Mouse (Mus musculus): ENCODE measurements around the gene Mrps17. TPM values are rescaled to one million over a fixed set of nuclear protein-coding genes. Genes with fewer than 3 reads are reported as not detected.

Mrps17 gene
- polyA plus RNA-seq, 1 experiment from 2014 or later = 131 TPM

DNA sequence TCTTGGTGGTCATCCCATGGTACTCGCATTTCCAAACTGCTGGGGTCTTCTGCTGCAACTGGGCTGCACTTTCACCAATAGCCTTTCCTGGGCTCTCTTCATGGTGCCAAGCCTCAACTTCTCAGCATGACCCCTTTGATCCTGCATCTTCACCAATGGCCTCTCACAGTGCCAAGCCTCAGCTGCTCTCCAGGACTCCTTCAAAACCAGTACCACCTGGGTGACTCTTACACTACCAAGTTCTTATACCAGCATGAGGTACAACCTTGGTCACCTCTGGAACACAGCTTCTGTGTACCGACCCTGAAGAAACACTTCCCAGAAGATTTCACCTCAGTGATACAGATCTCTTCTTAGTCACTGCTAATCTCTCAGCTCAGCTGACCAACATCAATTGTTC, 6.9 kb upstream of the Mrps17 start, which contains the start of gene Sept14:
TSS of gene Sept14 (minus strand) at position 101 of the 400 bp plus-strand sequence.
- H3K4me1 ChIP-seq (replicated peaks) = peaks cover 2% of the 10 kb centered on the region
- no peaks in the 10 kb centered on the region for H3K36me3 ChIP-seq
- 49% methylated on average over 2 of the region's 2 CpGs for WGBS (ENCODE audit: insufficient replicate concordance)
- H3K9ac ChIP-seq = no peak within 1 kb of the TSS
- no peak for DNase-seq
- H3K4me3 ChIP-seq (replicated peaks) = no peak within 1 kb of the TSS
- ATAC-seq (ENCODE audit: low read depth) = no peak
- no peak within 1 kb of the TSS for H3K27ac ChIP-seq
- H3K9me3 ChIP-seq (replicated peaks) = no peaks in the 10 kb centered on the region
- no peak within 1 kb of the TSS for H3K4me2 ChIP-seq
- no peaks in the 10 kb centered on the region for H3K27me3 ChIP-seq

- Histone ChIP-seq H3K9me3 (replicated peaks) (no peaks in the 10 kb centered on the region), H3K27ac (no peak overlapping the region), H3K27me3 (no peaks in the 10 kb centered on the region), H3K4me3 (replicated peaks) (peak overlapping the region; percentile 86; the same call in 1 of the 2 replicates), H3K4me1 (replicated peaks) (peaks cover 22% of the 10 kb centered on the region), H3K4me2 (peak overlapping the region; percentile 88; the same call in 1 of the 2 replicates), H3K9ac (no peak overlapping the region), H3K36me3 (peaks cover 37% of the 10 kb centered on the region)
- 68% methylated on average over 9 of the region's 9 CpGs for WGBS (ENCODE audit: insufficient replicate concordance)
- ATAC-seq (ENCODE audit: low read depth) = no peak
- no peak for DNase-seq
Measured at GRCm38 (mm10) chr5:129717016-129717415, 1.7 kb downstream of the Mrps17 start.

- no peak for DNase-seq
- no peak for ATAC-seq (ENCODE audit: low read depth)
- Histone ChIP-seq H3K36me3 (peaks cover 37% of the 10 kb centered on the region), H3K9me3 (replicated peaks) (no peaks in the 10 kb centered on the region), H3K9ac (no peak overlapping the region), H3K27me3 (no peaks in the 10 kb centered on the region), H3K4me2 (no peak overlapping the region), H3K4me1 (replicated peaks) (peaks cover 31% of the 10 kb centered on the region), H3K4me3 (replicated peaks) (no peak overlapping the region), H3K27ac (no peak overlapping the region)
- 80% methylated on average over 3 of the region's 3 CpGs for WGBS (ENCODE audit: insufficient replicate concordance)
Measured at GRCm38 (mm10) chr5:129720176-129720575, 4.9 kb downstream of the Mrps17 start.

- no peaks in the 10 kb centered on the region for H3K9me3 ChIP-seq (replicated peaks)
- peaks cover 10% of the 10 kb centered on the region for H3K36me3 ChIP-seq
- H3K27me3 ChIP-seq = no peaks in the 10 kb centered on the region
- peaks cover 52% of the 10 kb centered on the region for H3K4me1 ChIP-seq (replicated peaks)
- peak; percentile 55 for ATAC-seq (ENCODE audit: low read depth)
- peak overlapping the region; percentile 75 for H3K4me2 ChIP-seq
- 22% methylated on average over 4 of the region's 4 CpGs for WGBS (ENCODE audit: insufficient replicate concordance)
- peak overlapping the region; percentile 96 for H3K27ac ChIP-seq
- peak overlapping the region; percentile 92 for H3K4me3 ChIP-seq (replicated peaks)
- DNase-seq = no peak
- H3K9ac ChIP-seq = peak overlapping the region; percentile 96
Measured at GRCm38 (mm10) chr5:129724268-129724667, 9.0 kb downstream of the Mrps17 start.

- Histone ChIP-seq H3K4me3 (replicated peaks) (peak within 1 kb of the TSS; percentile 92), H3K9ac (peak within 1 kb of the TSS; percentile 96), H3K4me1 (replicated peaks) (peaks cover 60% of the 10 kb centered on the region), H3K27me3 (no peaks in the 10 kb centered on the region), H3K27ac (peak within 1 kb of the TSS; percentile 96), H3K9me3 (replicated peaks) (no peaks in the 10 kb centered on the region), H3K4me2 (peak within 1 kb of the TSS; percentile 75), H3K36me3 (peaks cover 1% of the 10 kb centered on the region; the same call in 1 of the 2 replicates)
- WGBS (ENCODE audit: insufficient replicate concordance) = under 1% methylated on average over 88 of the region's 93 CpGs
- DNase-seq = peak; percentile 81
- ATAC-seq (ENCODE audit: low read depth) = peak; percentile 81
Measured at GRCm38 (mm10) chr5:129724834-129725773, 9.8 kb downstream of the Mrps17 start, which contains the start of gene Nipsnap2. Nipsnap2 (plus strand) TSS chr5:129725063.

- Histone ChIP-seq H3K27me3 (no peaks in the 10 kb centered on the region), H3K36me3 (no peaks in the 10 kb centered on the region), H3K4me2 (peak overlapping the region; percentile 75), H3K4me3 (replicated peaks) (peak overlapping the region; percentile 92), H3K4me1 (replicated peaks) (peaks cover 68% of the 10 kb centered on the region), H3K9me3 (replicated peaks) (no peaks in the 10 kb centered on the region), H3K9ac (peak overlapping the region; percentile 96), H3K27ac (peak overlapping the region; percentile 96)
- 19% methylated on average over 7 of the region's 7 CpGs for WGBS (ENCODE audit: insufficient replicate concordance)
- ATAC-seq (ENCODE audit: low read depth) = no peak
- no peak for DNase-seq
Measured at GRCm38 (mm10) chr5:129725774-129726392, 10.6 kb downstream of the Mrps17 start.

GRCm38 (mm10) chr5:129726784-129727183, 11.5 kb downstream of the Mrps17 start:
- Histone ChIP-seq H3K9ac (peak overlapping the region; percentile 96; the same call in 1 of the 2 replicates), H3K27ac (peak overlapping the region; percentile 96), H3K4me3 (replicated peaks) (peak overlapping the region; percentile 92), H3K9me3 (replicated peaks) (no peaks in the 10 kb centered on the region), H3K4me1 (replicated peaks) (peaks cover 74% of the 10 kb centered on the region), H3K4me2 (peak overlapping the region; percentile 75), H3K27me3 (no peaks in the 10 kb centered on the region), H3K36me3 (no peaks in the 10 kb centered on the region)
- ATAC-seq (ENCODE audit: low read depth) (no peak), DNase-seq (no peak)
- 71% methylated on average over 3 of the region's 3 CpGs for WGBS (ENCODE audit: insufficient replicate concordance)

DNA sequence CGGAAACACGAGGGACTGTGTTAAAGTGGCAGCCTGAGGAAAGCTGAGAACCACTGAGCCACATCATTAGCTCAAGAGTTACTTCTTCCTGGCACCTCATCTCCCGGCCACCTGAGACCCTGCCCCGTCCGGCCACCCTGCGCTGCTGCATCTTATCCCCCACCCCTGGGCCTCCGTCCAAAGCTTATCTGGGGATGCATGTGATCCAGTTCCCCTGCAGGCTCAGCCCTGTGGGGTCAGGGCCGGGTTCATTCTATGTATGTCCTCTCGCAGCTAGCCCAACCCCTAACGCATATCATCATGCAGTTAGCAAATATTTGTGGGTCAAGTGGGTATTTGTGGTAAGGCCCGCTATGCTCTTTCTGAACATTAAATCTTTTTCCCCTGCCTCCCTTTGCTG, 14.0 kb downstream of the Mrps17 start:
- no peaks in the 10 kb centered on the region for H3K9me3 ChIP-seq (replicated peaks)
- no peaks in the 10 kb centered on the region for H3K36me3 ChIP-seq
- no peaks in the 10 kb centered on the region for H3K27me3 ChIP-seq
- ATAC-seq (ENCODE audit: low read depth) (peak; percentile 54), DNase-seq (peak; percentile 47)
- WGBS (ENCODE audit: insufficient replicate concordance) = 17% methylated on average over 11 of the region's 11 CpGs
- peak overlapping the region; percentile 80 for H3K27ac ChIP-seq
- peak overlapping the region; percentile 12; the same call in 1 of the 2 replicates for H3K4me3 ChIP-seq (replicated peaks)
- H3K9ac ChIP-seq = peak overlapping the region; percentile 48
- peaks cover 63% of the 10 kb centered on the region for H3K4me1 ChIP-seq (replicated peaks)
- peak overlapping the region; percentile 54 for H3K4me2 ChIP-seq

DNA sequence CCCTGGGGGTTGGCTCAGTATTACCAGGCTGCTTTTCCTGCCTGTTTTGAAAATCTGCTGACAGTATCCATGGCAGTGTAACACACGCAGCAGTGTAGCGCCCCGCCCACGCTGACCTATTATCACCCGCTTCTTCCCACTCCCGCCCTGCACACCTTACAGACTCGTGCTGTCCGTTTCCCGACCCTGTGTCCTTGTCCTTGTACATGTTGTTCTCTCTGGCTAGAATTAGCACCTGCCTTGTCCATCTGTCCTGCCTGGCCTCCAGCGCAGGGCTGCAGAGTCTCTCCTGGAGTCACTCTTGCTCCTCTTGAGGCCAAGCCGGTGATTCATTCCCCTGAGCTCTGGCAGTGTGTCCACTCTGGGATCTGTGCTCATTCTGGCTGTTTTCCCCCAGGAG, 15.0 kb downstream of the Mrps17 start:
- peak; percentile 62 for ATAC-seq (ENCODE audit: low read depth)
- 34% methylated on average over 11 of the region's 11 CpGs for WGBS (ENCODE audit: insufficient replicate concordance)
- Histone ChIP-seq H3K9me3 (replicated peaks) (no peaks in the 10 kb centered on the region), H3K9ac (peak overlapping the region; percentile 48), H3K27ac (peak overlapping the region; percentile 80), H3K4me1 (replicated peaks) (peaks cover 60% of the 10 kb centered on the region), H3K4me3 (replicated peaks) (peak overlapping the region; percentile 24; the same call in 1 of the 2 replicates), H3K4me2 (peak overlapping the region; percentile 54), H3K27me3 (no peaks in the 10 kb centered on the region), H3K36me3 (no peaks in the 10 kb centered on the region)
- no peak for DNase-seq

GRCm38 (mm10) chr5:129731021-129731420, 15.7 kb downstream of the Mrps17 start:
- H3K4me2 ChIP-seq = no peak overlapping the region
- peaks cover 57% of the 10 kb centered on the region for H3K4me1 ChIP-seq (replicated peaks)
- no peak overlapping the region for H3K4me3 ChIP-seq (replicated peaks)
- no peaks in the 10 kb centered on the region for H3K36me3 ChIP-seq
- H3K27ac ChIP-seq = peak overlapping the region; percentile 80; the same call in 1 of the 2 replicates
- no peak for DNase-seq
- H3K9ac ChIP-seq = peak overlapping the region; percentile 48; the same call in 1 of the 2 replicates
- no peak for ATAC-seq (ENCODE audit: low read depth)
- H3K27me3 ChIP-seq = no peaks in the 10 kb centered on the region
- 78% methylated on average over 5 of the region's 5 CpGs for WGBS (ENCODE audit: insufficient replicate concordance)
- no peaks in the 10 kb centered on the region for H3K9me3 ChIP-seq (replicated peaks)

DNA sequence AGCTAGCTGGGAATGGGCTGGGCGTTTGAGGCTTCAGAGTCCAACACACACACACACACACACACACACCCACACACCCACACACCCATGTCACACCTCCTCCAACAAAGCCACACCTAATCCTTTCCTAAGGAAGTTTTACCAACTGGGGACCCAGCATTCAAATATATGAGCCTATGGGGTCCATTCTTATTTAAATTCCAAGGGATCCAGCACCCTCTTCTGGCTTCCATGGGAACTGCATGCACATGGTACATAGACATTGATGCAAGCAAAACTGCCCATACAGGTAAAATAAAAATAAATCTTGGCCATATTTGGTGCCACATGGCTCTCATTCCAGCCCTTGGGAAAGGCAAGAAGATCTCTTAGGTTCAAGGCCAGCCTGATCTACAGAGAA, 25.7 kb downstream of the Mrps17 start:
- H3K27ac ChIP-seq = no peak overlapping the region
- ATAC-seq (ENCODE audit: low read depth) (no peak), DNase-seq (no peak)
- H3K4me3 ChIP-seq (replicated peaks) = no peak overlapping the region
- H3K9me3 ChIP-seq (replicated peaks) = no peaks in the 10 kb centered on the region
- H3K36me3 ChIP-seq = peaks cover 14% of the 10 kb centered on the region
- WGBS (ENCODE audit: insufficient replicate concordance) = 75% methylated on average over 1 of the region's 1 CpGs
- H3K4me1 ChIP-seq (replicated peaks) = peaks cover 41% of the 10 kb centered on the region
- H3K9ac ChIP-seq = no peak overlapping the region
- H3K4me2 ChIP-seq = no peak overlapping the region
- H3K27me3 ChIP-seq = no peaks in the 10 kb centered on the region
